Mouse (Mus musculus) limb, embryonic 14.5 days (tissue): ENCODE results near the gene Tifa. TPM values are rescaled to one million over a fixed set of nuclear protein-coding genes. Genes with fewer than 3 reads are reported as not detected.

ENCODE experiments used
- ATAC-seq: fragments of 200-750 bp; cut with Nextera tagmentation; 2 replicates; pipeline ENCODE4 v1.8.0; 2017; ENCODE audit warnings: low read depth, moderate number of reproducible peaks, moderate TSS enrichment; ENCODE audit not compliant: low FRiP score
- DNase-seq: peaks from one replicate; pipeline ENCODE4 v3.0.0-alpha.2; 2015; ENCODE audit warnings: low spot score
- H3K27ac ChIP-seq: fragments of 300-500 bp; sonication (generic); replicated peaks from 2 replicates; pipeline ENCODE4 v1.5.1; 2014; ENCODE audit warnings: low read depth, mild to moderate bottlenecking, low read length, moderate library complexity, mixed read lengths
- H3K27me3 ChIP-seq: fragments of 300-500 bp; sonication (generic); 2 replicates; pipeline ENCODE4 v1.6.1; 2014; ENCODE audit warnings: low read length, mixed read lengths; ENCODE audit not compliant: control insufficient read depth, insufficient read depth
- H3K36me3 ChIP-seq: fragments of 300-500 bp; sonication (generic); 2 replicates; pipeline ENCODE4 v1.6.1; 2014; ENCODE audit warnings: mild to moderate bottlenecking, low read length, moderate library complexity, mixed read lengths; ENCODE audit not compliant: control insufficient read depth, insufficient read depth
- H3K4me1 ChIP-seq: fragments of 300-500 bp; sonication (generic); 2 replicates; pipeline ENCODE4 v1.6.1; 2014; ENCODE audit warnings: antibody characterized with exemption, low read length, mixed read lengths; ENCODE audit not compliant: control insufficient read depth, insufficient read depth
- H3K4me2 ChIP-seq: fragments of 300-500 bp; sonication (generic); replicated peaks from 2 replicates; pipeline ENCODE4 v1.6.1; 2014; ENCODE audit warnings: low read depth, mild to moderate bottlenecking, low read length, moderate library complexity; ENCODE audit not compliant: severe bottlenecking
- H3K4me3 ChIP-seq: fragments of 300-500 bp; sonication (generic); replicated peaks from 2 replicates; pipeline ENCODE4 v1.5.1; 2014; ENCODE audit warnings: low read length
- H3K9ac ChIP-seq: fragments of 300-500 bp; sonication (generic); 2 replicates; pipeline ENCODE4 v1.6.1; 2014; ENCODE audit warnings: mild to moderate bottlenecking, low read depth, low read length, moderate library complexity; ENCODE audit not compliant: severe bottlenecking
- H3K9me3 ChIP-seq: fragments of 300-500 bp; sonication (generic); 2 replicates; pipeline ENCODE4 v1.6.1; 2016; ENCODE audit warnings: low read length; ENCODE audit not compliant: control insufficient read depth
- POLR2A ChIP-seq: fragments of 200-500 bp; IDR thresholded peaks from 2 replicates; pipeline ENCODE4 v1.8.0; 2012; ENCODE audit warnings: inconsistent platforms, mild to moderate bottlenecking, moderate library complexity, borderline replicate concordance; ENCODE audit not compliant: insufficient read depth, insufficient read length; ENCODE audit errors: extremely low read depth
- WGBS: fragments of 180-500 bp; shearing (Covaris S2); extraction: QIAGEN DNeasy Blood & Tissue Kit; methylation state at CpG from one replicate; pipeline ENCODE4 v1.1.7; 2014; 5-methylcytosine and 5-hydroxymethylcytosine counted together
- polyA plus RNA-seq, 2 experiments: library from polyadenylated mRNA; depleted of rRNA in 1 of 2; stranded (reverse) in 1 of 2; unstranded in 1 of 2; fragments of >200 nt; fragmentation: Nextera tagmentation in 1 of 2; extraction: Ambion mirVana in 1 of 2; gene quantifications; 2 replicates each; pipeline versions ENCODE4 v1.2.1 to v1.2.3; 2012 to 2014

Tifa gene
- polyA plus RNA-seq, 2 experiments: 2.2 to 3.8 TPM

DNA sequence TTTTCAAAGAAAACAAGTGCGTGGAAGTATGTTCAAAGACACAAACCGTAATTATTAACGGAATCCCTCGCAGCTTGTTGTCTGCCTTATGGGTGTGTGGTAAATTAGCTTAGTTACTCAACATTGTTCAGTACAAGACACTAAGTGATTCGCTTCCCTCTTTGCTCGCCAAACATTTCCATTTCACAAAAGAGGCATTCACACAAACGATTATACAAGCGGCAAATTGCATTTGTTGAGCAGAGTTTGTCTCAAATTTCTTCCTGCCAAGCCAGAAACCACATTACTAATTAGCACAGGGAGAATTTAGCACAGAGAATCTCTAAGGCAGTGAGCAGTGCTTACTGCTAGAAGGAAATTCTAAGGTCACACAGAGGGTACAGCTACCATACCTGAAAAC is 52.3 kb downstream of the Tifa start:
- peaks cover 6% of the 10 kb centered on the region for H3K4me1 ChIP-seq
- H3K4me2 ChIP-seq: no peak overlapping the region
- ATAC-seq: no peak
- no peak for DNase-seq
- no peaks in the 10 kb centered on the region for H3K27me3 ChIP-seq
- no peak overlapping the region for H3K9ac ChIP-seq
- 72% methylated on average over 8 of the region's 8 CpGs for WGBS
- no peak overlapping the region for H3K4me3 ChIP-seq
- no peak overlapping the region for H3K27ac ChIP-seq
- no peaks in the 10 kb centered on the region for H3K36me3 ChIP-seq
- H3K9me3 ChIP-seq: no peaks in the 10 kb centered on the region
- TF ChIP-seq POLR2A: no peak

GRCm38 (mm10) chr3:127843324-127843940 is 53.8 kb downstream of the Tifa start:
- ATAC-seq: no peak
- DNase-seq: peak; percentile 27
- 81% methylated on average over 2 of the region's 2 CpGs for WGBS

DNA sequence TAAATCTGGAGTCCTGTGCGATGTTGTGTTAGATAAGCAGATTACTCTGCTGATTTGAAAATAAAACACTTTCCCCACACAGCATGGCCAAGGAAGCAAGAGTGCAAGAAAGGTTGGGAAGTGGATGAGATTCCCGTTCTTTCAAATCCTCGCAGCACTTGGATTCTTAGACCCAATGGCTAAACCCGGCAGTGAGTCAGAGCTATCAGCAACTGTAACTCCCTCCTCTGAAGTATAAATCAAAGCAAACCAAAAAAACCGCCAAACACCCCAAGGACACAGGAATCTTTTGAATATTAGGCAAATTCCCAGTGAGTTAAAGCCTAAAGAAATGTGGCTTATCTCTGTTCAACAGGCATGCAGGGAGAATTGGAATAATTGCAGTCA is 54.3 kb downstream of the Tifa start:
- no peaks in the 10 kb centered on the region for H3K9me3 ChIP-seq
- no peak for DNase-seq
- no peak for TF ChIP-seq POLR2A
- ATAC-seq: no peak
- no peak overlapping the region for H3K4me3 ChIP-seq
- H3K4me2 ChIP-seq: no peak overlapping the region
- no peaks in the 10 kb centered on the region for H3K36me3 ChIP-seq
- no peaks in the 10 kb centered on the region for H3K4me1 ChIP-seq
- no peak overlapping the region for H3K27ac ChIP-seq
- no peaks in the 10 kb centered on the region for H3K27me3 ChIP-seq
- H3K9ac ChIP-seq: no peak overlapping the region
- 78% methylated on average over 5 of the region's 5 CpGs for WGBS

More at GRCm38 (mm10) chr3:127843324-127843940, 53.8 kb downstream of the Tifa start:
- Histone ChIP-seq H3K9ac (no peak overlapping the region), H3K4me1 (no peaks in the 10 kb centered on the region), H3K4me2 (no peak overlapping the region), H3K9me3 (no peaks in the 10 kb centered on the region), H3K36me3 (no peaks in the 10 kb centered on the region), H3K27ac (no peak overlapping the region), H3K4me3 (no peak overlapping the region), H3K27me3 (no peaks in the 10 kb centered on the region)
- TF ChIP-seq POLR2A: no peak

DNA sequence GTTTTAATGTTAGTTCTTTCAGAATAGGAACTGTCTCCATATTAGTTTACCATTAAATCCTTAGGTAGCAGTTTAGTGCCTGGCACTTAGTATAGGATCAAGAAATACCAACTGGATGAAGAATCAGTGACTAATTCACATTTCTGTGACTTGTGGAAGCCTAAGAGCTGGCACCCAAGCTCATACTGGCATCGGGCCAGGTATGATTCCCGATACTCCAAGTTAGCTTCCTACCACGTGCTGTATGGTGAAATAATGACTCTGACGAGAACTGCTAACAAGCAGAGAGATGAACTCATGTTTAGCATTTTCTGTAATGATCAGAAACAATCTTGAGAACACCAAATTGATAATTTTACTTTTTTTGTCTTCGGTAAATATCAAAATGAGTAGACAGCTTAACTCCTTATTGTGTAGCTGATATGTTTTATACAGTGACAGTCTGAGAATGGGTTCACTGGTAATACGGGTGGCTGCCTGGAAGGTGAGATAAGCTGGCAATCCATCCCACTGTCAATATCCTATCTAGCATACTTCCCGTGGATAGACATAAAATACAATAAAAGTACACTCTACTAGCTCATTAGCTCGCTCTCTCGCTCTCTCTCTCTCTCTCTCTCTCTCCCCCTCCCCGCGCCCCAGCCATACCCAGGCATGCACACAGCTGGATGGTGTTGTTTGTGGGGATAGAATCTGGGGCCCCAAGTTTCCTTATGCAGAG is 58.6 kb downstream of the Tifa start:
- TF ChIP-seq POLR2A: no peak
- Histone ChIP-seq H3K9ac (no peak overlapping the region), H3K9me3 (no peaks in the 10 kb centered on the region), H3K4me3 (no peak overlapping the region), H3K4me1 (no peaks in the 10 kb centered on the region), H3K4me2 (no peak overlapping the region), H3K36me3 (no peaks in the 10 kb centered on the region), H3K27ac (no peak overlapping the region), H3K27me3 (no peaks in the 10 kb centered on the region)
- no peak for DNase-seq
- WGBS: 80% methylated on average over 11 of the region's 11 CpGs
- ATAC-seq: no peak

DNA sequence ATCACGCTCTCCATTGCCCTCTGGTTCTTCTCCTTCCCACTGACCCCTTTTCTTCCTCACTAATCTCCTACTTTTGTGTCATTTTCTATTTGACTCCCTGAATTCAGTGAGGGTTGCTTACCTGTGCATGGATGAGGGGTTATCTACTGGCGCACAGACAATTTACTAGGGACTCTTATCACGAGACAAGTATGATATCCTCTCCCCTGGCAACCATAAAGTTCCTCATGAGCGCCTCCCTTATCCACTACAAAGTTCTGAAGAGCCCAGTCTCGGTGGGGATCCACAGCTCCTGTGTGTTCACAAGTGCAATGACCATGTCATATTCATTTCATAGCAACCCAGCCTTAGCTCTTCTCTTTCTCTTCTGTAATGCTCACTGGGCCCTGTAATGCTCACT is 60.3 kb downstream of the Tifa start:
- Histone ChIP-seq H3K4me3 (no peak overlapping the region), H3K9ac (no peak overlapping the region), H3K27ac (no peak overlapping the region), H3K36me3 (no peaks in the 10 kb centered on the region), H3K9me3 (no peaks in the 10 kb centered on the region), H3K4me1 (peaks cover 3% of the 10 kb centered on the region; the same call in 1 of the 2 replicates), H3K4me2 (no peak overlapping the region), H3K27me3 (no peaks in the 10 kb centered on the region)
- 85% methylated on average over 5 of the region's 5 CpGs for WGBS
- DNase-seq (no peak), ATAC-seq (no peak)
- TF ChIP-seq POLR2A: no peak
